Mouse (Mus musculus) adrenal gland, postnatal 0 days (tissue): ENCODE results near the gene Rnft2. TPM values are rescaled to one million over a fixed set of nuclear protein-coding genes. Genes with fewer than 3 reads are reported as not detected.

Experiments
- polyA plus RNA-seq: library from polyadenylated mRNA; unstranded; fragments of >200 nt; fragmentation: Nextera tagmentation; extraction: Ambion mirVana; gene quantifications from 2 replicates; pipeline ENCODE4 v1.2.1, GENCODE M21; 2015

The Rnft2 gene
- polyA plus RNA-seq = 1.3 and 1.5 TPM in 2 replicates

GRCm38 (mm10) chr5:118244606-118245443, at the start of gene Rnft2, which contains the start of gene 2410131K14Rik:
Gene Rnft2 (minus strand): TSS chr5:118245116.
Gene 2410131K14Rik (plus strand): TSS chr5:118245227.

GRCm38 (mm10) chr5:118164581-118164980, 80.3 kb downstream of the Rnft2 start, which contains the start of gene Hrk:
Gene Hrk (plus strand): TSS chr5:118164648.

DNA sequence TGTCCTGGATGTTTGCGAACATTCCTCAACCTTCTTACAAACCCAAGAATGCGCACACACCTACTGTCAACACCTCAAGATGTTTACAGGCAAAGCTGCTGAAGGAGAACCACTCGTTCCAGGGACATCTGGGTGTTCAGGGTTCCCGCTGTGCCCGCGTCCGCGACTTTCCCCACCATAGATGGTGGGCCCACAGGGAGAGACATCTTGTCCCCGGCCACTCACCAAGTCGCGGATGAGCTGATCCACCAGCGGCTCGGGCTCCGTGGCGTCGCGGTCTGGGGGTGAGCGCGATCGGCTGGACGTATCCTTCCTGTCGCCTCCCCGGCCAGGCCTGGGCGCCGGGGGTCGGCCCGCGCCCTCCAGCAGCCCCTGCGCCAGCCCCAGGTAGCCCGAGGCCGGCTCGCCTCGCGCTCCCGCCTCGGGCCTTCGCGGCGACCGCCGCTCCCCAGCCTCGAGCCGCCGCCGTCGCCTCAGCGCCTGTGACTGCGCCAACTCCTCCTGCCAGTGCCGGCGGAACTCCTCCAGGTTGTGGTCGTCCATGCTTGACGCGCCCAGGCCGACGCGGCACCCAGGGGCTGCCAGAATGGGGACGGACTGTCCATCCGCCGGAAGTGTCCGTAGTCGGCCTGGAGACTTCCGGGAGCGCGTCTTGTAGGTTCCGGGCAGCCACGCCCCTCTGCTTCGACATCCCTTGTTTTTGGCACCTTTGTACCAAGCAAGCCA, 89.9 kb downstream of the Rnft2 start, which contains the start of gene Fbxw8:
Gene Fbxw8 (minus strand): TSS at position 626 of the 726 bp plus-strand sequence.

Other genes starting within 250 kb of the Rnft2 start
- gene Tesc, start 217.4 kb downstream of the Rnft2 start, polyA plus RNA-seq = 90.8 and 137 TPM in 2 replicates
- gene Fbxw8, start 89.7 kb downstream of the Rnft2 start, polyA plus RNA-seq = 17.7 and 19.2 TPM in 2 replicates
- 1.2 and 3.9 TPM in 2 replicates for gene Hrk, start 80.5 kb downstream of the Rnft2 start, polyA plus RNA-seq
- gene 2410131K14Rik, start 111 bp upstream of the Rnft2 start, polyA plus RNA-seq = 5.6 and 5.9 TPM in 2 replicates